Mouse (Mus musculus) erythroblast, embryonic 14.5 days (primary cell): ENCODE measurements around the gene Lysmd3.

Experiments
- GATA1 ChIP-seq: IDR thresholded peaks from 2 replicates; pipeline ENCODE4 v1.6.1; 2012; ENCODE audit warnings: low read length, inconsistent platforms, mixed read lengths
- TAL1 ChIP-seq: IDR thresholded peaks from 3 replicates; pipeline ENCODE4 v1.6.1; 2012; ENCODE audit warnings: low read length, inconsistent platforms, mixed read lengths

GRCm38 (mm10) chr13:81675333-81675732, 17.9 kb downstream of the Lysmd3 start:
- TF ChIP-seq TAL1 (no peak), GATA1 (no peak)
